Mouse (Mus musculus) heart, postnatal 0 days (tissue): ENCODE measurements around the gene Socs7.

Experiments
- CTCF ChIP-seq: IDR thresholded peaks from 2 replicates; pipeline ENCODE4 v1.5.1; 2016; ENCODE audit warnings: antibody characterized with exemption, control low read depth, low read depth
- EP300 ChIP-seq: IDR thresholded peaks from 2 replicates; pipeline ENCODE4 v1.6.1; 2016; ENCODE audit warnings: antibody characterized with exemption, low read depth

GRCm38 (mm10) chr11:97350035-97350434 lies 12.3 kb upstream of the Socs7 start:
- TF ChIP-seq CTCF, result no peak
- TF ChIP-seq EP300, result no peak
